Mouse (Mus musculus) right cerebral cortex, adult 18-20 months (tissue): Measurements from ENCODE around the gene Trio.
"Not testable (repeated sequence)": the region's sequence is repeated elsewhere in the genome, so short reads cannot be mapped to it uniquely, and the experiment has no call there.

Experiments
- DNase-seq: peaks from one replicate; pipeline ENCODE4 v3.0.0; 2022; ENCODE audit warnings: mixed read lengths

Gene Trio

GRCm38 (mm10) chr15:27753923-27754322, 271.7 kb downstream of the Trio start:
- DNase-seq: no peak

- DNase-seq: peak; percentile 31
Observed at GRCm38 (mm10) chr15:27752677-27753342, 272.8 kb downstream of the Trio start.

- peak; percentile 62 for DNase-seq
Observed at GRCm38 (mm10) chr15:27751612-27752405, 273.8 kb downstream of the Trio start.

- DNase-seq: no peak
Observed at GRCm38 (mm10) chr15:27748739-27749138, 276.9 kb downstream of the Trio start.

- no peak for DNase-seq
Observed at GRCm38 (mm10) chr15:27747512-27747911, 278.1 kb downstream of the Trio start.

- DNase-seq: no peak
Observed at GRCm38 (mm10) chr15:27744995-27745394, 280.7 kb downstream of the Trio start.

GRCm38 (mm10) chr15:27740080-27740479, 285.6 kb downstream of the Trio start:
- no peak for DNase-seq

- DNase-seq: no peak
Observed at GRCm38 (mm10) chr15:27731818-27732217, 293.8 kb downstream of the Trio start.

- DNase-seq: no peak
Observed at GRCm38 (mm10) chr15:27726228-27726627, 299.4 kb downstream of the Trio start.

GRCm38 (mm10) chr15:27724796-27725680, 300.6 kb downstream of the Trio start:
- no peak for DNase-seq

GRCm38 (mm10) chr15:27724298-27724697, 301.4 kb downstream of the Trio start:
- no peak for DNase-seq

GRCm38 (mm10) chr15:27723746-27724145, 301.9 kb downstream of the Trio start:
- DNase-seq: no peak

GRCm38 (mm10) chr15:27720297-27720696, 305.4 kb downstream of the Trio start:
- DNase-seq: not testable (repeated sequence)

GRCm38 (mm10) chr15:27718668-27719067, 307.0 kb downstream of the Trio start:
- no peak for DNase-seq

GRCm38 (mm10) chr15:27715331-27715730, 310.3 kb downstream of the Trio start:
- peak; percentile 70 for DNase-seq

GRCm38 (mm10) chr15:27710698-27711097, 314.9 kb downstream of the Trio start:
- DNase-seq: no peak

GRCm38 (mm10) chr15:27708968-27709612, 316.6 kb downstream of the Trio start:
- no peak for DNase-seq

- DNase-seq: no peak
Observed at GRCm38 (mm10) chr15:27708499-27708898, 317.1 kb downstream of the Trio start.

GRCm38 (mm10) chr15:27702972-27703313, 322.7 kb downstream of the Trio start:
- DNase-seq: no peak

- peak; percentile 59 for DNase-seq
Observed at GRCm38 (mm10) chr15:27702031-27702971, 323.3 kb downstream of the Trio start.

- DNase-seq: no peak
Observed at GRCm38 (mm10) chr15:27697632-27698031, 328.0 kb downstream of the Trio start.

GRCm38 (mm10) chr15:27693235-27693634, 332.4 kb downstream of the Trio start:
- DNase-seq: no peak
